Mouse (Mus musculus) limb, embryonic 13.5 days (tissue): ENCODE data around the gene Tsc22d2. TPM values are rescaled to one million over a fixed set of nuclear protein-coding genes. Genes with fewer than 3 reads are reported as not detected.

Experiments
- ATAC-seq: fragments of 200-750 bp; cut with Nextera tagmentation; 2 replicates; pipeline ENCODE4 v1.8.0; 2017; ENCODE audit warnings: low read depth, moderate number of reproducible peaks, moderate TSS enrichment; ENCODE audit not compliant: low FRiP score
- H3K27ac ChIP-seq: fragments of 300-500 bp; sonication (generic); 2 replicates; pipeline ENCODE4 v1.5.1; 2015; ENCODE audit warnings: inconsistent platforms, mild to moderate bottlenecking, moderate library complexity
- H3K27me3 ChIP-seq: fragments of 300-500 bp; sonication (generic); 2 replicates; pipeline ENCODE4 v1.6.1; 2015; ENCODE audit warnings: mild to moderate bottlenecking, inconsistent platforms
- H3K36me3 ChIP-seq: fragments of 300-500 bp; sonication (generic); 2 replicates; pipeline ENCODE4 v1.6.1; 2015; ENCODE audit warnings: inconsistent platforms, mild to moderate bottlenecking, moderate library complexity
- H3K4me1 ChIP-seq: fragments of 300-500 bp; sonication (generic); 2 replicates; pipeline ENCODE4 v1.6.1; 2015; ENCODE audit warnings: inconsistent platforms
- H3K4me2 ChIP-seq: fragments of 300-500 bp; sonication (generic); replicated peaks from 2 replicates; pipeline ENCODE4 v1.6.1; 2015; ENCODE audit warnings: inconsistent platforms, mild to moderate bottlenecking, moderate library complexity
- H3K4me3 ChIP-seq: fragments of 300-500 bp; sonication (generic); 2 replicates; pipeline ENCODE4 v1.5.1; 2015; ENCODE audit warnings: moderate library complexity, mild to moderate bottlenecking, inconsistent platforms
- H3K9ac ChIP-seq: fragments of 300-500 bp; sonication (generic); 2 replicates; pipeline ENCODE4 v1.6.1; 2015; ENCODE audit warnings: mild to moderate bottlenecking, inconsistent platforms
- H3K9me3 ChIP-seq: fragments of 300-500 bp; sonication (generic); 2 replicates; pipeline ENCODE4 v1.6.1; 2016; ENCODE audit warnings: inconsistent platforms
- WGBS: fragments of 180-500 bp; shearing (Covaris S2); methylation state at CpG from one replicate; pipeline ENCODE4 v1.1.7; 2015; 5-methylcytosine and 5-hydroxymethylcytosine counted together
- polyA plus RNA-seq: library from polyadenylated mRNA; unstranded; fragments of >200 nt; fragmentation: Nextera tagmentation; extraction: Ambion mirVana; gene quantifications from 2 replicates; pipeline ENCODE4 v1.2.1, GENCODE M21; 2015

Gene Tsc22d2
- polyA plus RNA-seq, 1 experiment from 2014 or later = 11.3 TPM

GRCm38 (mm10) chr3:58501961-58502360 is 87.4 kb downstream of the Tsc22d2 start:
- H3K9me3 ChIP-seq = no peaks in the 10 kb centered on the region; the same call in 1 of the 2 replicates
- H3K4me2 ChIP-seq = no peak overlapping the region
- ATAC-seq = no peak
- H3K27ac ChIP-seq = no peak overlapping the region
- no peaks in the 10 kb centered on the region for H3K4me1 ChIP-seq
- H3K4me3 ChIP-seq = no peak overlapping the region
- WGBS = 75% methylated on average over 2 of the region's 2 CpGs
- no peaks in the 10 kb centered on the region for H3K36me3 ChIP-seq
- H3K27me3 ChIP-seq = no peaks in the 10 kb centered on the region
- H3K9ac ChIP-seq = no peak overlapping the region

DNA sequence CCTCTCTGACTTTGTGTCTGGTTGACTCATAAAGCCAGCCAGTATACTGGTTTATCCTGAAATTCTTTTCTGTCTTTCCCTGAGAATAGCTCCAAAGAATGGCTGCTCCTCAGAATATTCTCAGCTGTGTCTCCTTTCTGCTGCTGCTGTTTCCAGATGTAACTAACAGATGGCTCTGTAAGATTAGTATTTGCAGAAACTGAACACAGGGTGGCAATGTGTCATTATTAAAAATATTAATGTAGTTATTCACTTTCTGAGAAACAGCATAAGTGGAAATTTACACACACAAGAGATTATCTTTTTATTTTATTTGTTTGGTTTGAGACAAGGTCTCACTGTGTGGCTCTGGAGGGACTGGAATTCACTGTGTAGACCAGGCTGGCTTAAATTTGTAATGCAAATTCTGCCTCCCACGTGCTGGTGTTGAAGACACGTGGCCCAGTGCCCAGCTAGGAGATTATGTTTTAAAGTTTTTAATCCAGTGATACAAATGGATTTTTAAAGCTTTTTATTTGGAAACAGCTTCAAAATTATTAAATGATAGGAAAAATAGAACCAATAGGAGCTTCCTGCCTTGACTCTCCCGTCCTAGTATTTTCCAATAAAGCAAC is 89.3 kb downstream of the Tsc22d2 start:
- Histone ChIP-seq H3K9me3 (no peaks in the 10 kb centered on the region; the same call in 1 of the 2 replicates), H3K27me3 (no peaks in the 10 kb centered on the region), H3K4me3 (no peak overlapping the region), H3K4me1 (no peaks in the 10 kb centered on the region), H3K27ac (no peak overlapping the region), H3K4me2 (no peak overlapping the region), H3K36me3 (no peaks in the 10 kb centered on the region), H3K9ac (no peak overlapping the region)
- no peak for ATAC-seq
- 64% methylated on average over 3 of the region's 3 CpGs for WGBS

- no peaks in the 10 kb centered on the region for H3K36me3 ChIP-seq
- H3K4me3 ChIP-seq = no peak overlapping the region
- no peak overlapping the region for H3K27ac ChIP-seq
- H3K9me3 ChIP-seq = no peaks in the 10 kb centered on the region; the same call in 1 of the 2 replicates
- no peaks in the 10 kb centered on the region for H3K27me3 ChIP-seq
- no peaks in the 10 kb centered on the region for H3K4me1 ChIP-seq
- no peak for ATAC-seq
- H3K9ac ChIP-seq = no peak overlapping the region
- H3K4me2 ChIP-seq = no peak overlapping the region
Observed at GRCm38 (mm10) chr3:58504676-58505075, 90.2 kb downstream of the Tsc22d2 start.

DNA sequence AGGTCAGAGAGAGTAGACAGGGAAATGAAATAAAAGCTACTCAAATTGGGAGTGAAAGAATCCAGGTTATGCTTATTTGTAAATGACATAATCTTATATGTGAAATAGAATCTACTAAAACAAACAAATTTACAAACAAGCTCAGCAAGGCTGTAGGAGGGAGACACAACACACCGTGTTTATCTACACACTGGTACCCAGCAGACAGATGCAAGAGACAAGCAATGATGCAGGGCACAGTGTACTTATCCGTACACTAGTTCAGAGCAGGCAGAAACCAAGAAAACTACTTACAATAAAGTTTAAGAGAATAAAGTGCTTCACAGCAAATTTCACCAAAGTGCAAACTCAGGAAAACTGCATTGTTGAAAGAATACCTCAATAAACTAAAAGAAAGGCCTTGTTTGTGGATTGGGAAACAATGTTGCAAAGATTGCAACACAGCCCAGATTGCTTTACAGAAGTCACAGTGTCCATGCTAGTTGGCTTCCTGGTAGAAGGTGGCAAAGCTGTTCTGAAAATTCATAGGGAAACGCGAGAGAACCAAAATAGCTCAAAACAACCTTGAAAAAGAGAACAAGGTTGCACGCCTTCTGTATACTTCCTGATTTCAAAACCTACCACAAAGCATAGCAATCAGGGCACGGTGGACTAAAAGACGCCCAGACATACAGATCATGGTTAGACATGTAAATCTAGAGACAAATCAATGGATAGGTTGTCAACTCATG is 93.7 kb downstream of the Tsc22d2 start:
- no peak for ATAC-seq
- H3K4me3 ChIP-seq = no peak overlapping the region
- no peaks in the 10 kb centered on the region for H3K4me1 ChIP-seq
- 90% methylated on average over 7 of the region's 7 CpGs for WGBS
- H3K36me3 ChIP-seq = no peaks in the 10 kb centered on the region
- no peak overlapping the region for H3K9ac ChIP-seq
- no peaks in the 10 kb centered on the region for H3K27me3 ChIP-seq
- H3K27ac ChIP-seq = no peak overlapping the region
- no peaks in the 10 kb centered on the region; the same call in 1 of the 2 replicates for H3K9me3 ChIP-seq
- H3K4me2 ChIP-seq = no peak overlapping the region

DNA sequence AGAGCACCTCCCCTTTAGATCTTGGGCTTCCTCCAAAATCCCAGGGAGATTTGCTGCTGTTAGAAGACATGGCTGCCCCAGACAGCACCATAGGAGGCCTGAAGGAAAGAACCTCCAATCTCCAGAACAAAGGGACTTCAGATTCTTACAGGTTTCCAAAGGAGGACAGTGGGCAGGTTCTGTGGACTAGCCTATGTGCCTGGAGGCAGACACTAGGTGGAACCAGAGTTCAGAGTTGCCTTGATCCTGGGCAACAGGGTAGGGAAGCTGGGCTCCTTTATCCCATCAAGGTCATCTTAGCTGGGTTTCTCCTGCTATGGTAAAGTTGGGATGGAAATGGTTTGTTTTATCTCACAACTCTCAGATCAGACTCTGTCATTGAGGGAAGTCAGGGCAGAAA is 97.1 kb downstream of the Tsc22d2 start:
- Histone ChIP-seq H3K36me3 (no peaks in the 10 kb centered on the region), H3K4me1 (no peaks in the 10 kb centered on the region), H3K27me3 (no peaks in the 10 kb centered on the region), H3K4me2 (no peak overlapping the region), H3K9me3 (no peaks in the 10 kb centered on the region), H3K4me3 (no peak overlapping the region), H3K9ac (no peak overlapping the region), H3K27ac (no peak overlapping the region)
- no peak for ATAC-seq

- Histone ChIP-seq H3K27ac (no peak overlapping the region), H3K4me2 (no peak overlapping the region), H3K9ac (no peak overlapping the region), H3K27me3 (no peaks in the 10 kb centered on the region), H3K36me3 (no peaks in the 10 kb centered on the region), H3K9me3 (no peaks in the 10 kb centered on the region), H3K4me1 (no peaks in the 10 kb centered on the region), H3K4me3 (no peak overlapping the region)
- WGBS = 74% methylated on average over 3 of the region's 3 CpGs
- no peak for ATAC-seq
Observed at GRCm38 (mm10) chr3:58512740-58513139, 98.2 kb downstream of the Tsc22d2 start.

GRCm38 (mm10) chr3:58513483-58513882 is 99.0 kb downstream of the Tsc22d2 start:
- WGBS = 81% methylated on average over 4 of the region's 4 CpGs
- H3K36me3 ChIP-seq = no peaks in the 10 kb centered on the region

DNA sequence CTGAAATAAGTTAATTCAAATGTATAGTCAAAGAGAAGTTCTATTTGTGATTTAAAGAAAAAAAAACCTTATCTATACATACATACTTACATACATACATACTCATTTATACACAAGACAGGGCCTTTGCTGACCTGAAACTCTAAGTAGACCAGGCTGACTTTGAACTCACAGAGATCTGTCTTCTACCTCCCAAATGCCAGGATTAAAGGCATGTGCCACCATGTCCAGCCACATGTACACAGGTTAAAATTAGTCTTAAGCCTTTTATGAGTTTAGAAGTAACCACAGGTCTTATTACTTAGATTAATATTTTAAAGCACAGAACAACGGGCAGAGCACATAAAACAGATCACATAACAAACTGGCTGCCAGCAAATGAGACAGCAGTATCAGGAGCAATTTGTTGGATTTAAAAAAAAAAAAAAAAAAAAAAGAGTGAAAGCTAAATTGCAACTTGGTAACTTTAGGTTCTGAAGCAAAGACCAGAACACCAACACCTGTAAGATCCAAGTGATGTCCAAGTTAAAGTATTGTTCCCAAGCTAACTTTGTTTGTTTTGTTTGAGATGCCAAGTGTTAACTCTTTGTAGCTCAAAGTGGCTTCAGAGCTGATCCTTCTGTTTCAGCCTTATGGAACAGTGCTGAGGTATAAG is 101.6 kb downstream of the Tsc22d2 start:
- H3K36me3 ChIP-seq = peaks cover 9% of the 10 kb centered on the region
- 17% methylated on average over 1 of the region's 1 CpGs for WGBS
- no peak overlapping the region for H3K9ac ChIP-seq
- ATAC-seq = no peak
- H3K27me3 ChIP-seq = no peaks in the 10 kb centered on the region
- H3K4me2 ChIP-seq = no peak overlapping the region
- no peak overlapping the region for H3K4me3 ChIP-seq
- no peak overlapping the region for H3K27ac ChIP-seq
- no peaks in the 10 kb centered on the region for H3K4me1 ChIP-seq
- H3K9me3 ChIP-seq = no peaks in the 10 kb centered on the region

More at GRCm38 (mm10) chr3:58513483-58513882, 99.0 kb downstream of the Tsc22d2 start:
- Histone ChIP-seq H3K27ac (no peak overlapping the region), H3K27me3 (no peaks in the 10 kb centered on the region), H3K9me3 (no peaks in the 10 kb centered on the region), H3K4me2 (no peak overlapping the region), H3K4me1 (no peaks in the 10 kb centered on the region), H3K4me3 (no peak overlapping the region), H3K9ac (no peak overlapping the region)
- ATAC-seq = no peak

Other genes with a start within 250 kb of the Tsc22d2 start
- 54.9 and 58.1 TPM in 2 replicates for gene Eif2a, start 111.1 kb downstream of the Tsc22d2 start, polyA plus RNA-seq
- gene Serp1, start 111.2 kb downstream of the Tsc22d2 start, polyA plus RNA-seq = 175 and 178 TPM in 2 replicates
- 14.1 and 14.9 TPM in 2 replicates for gene Selenot, start 161.9 kb downstream of the Tsc22d2 start, polyA plus RNA-seq
- gene Erich6, start 222.5 kb downstream of the Tsc22d2 start, polyA plus RNA-seq = not detected in 2 replicates